Mouse (Mus musculus): ENCODE measurements around the gene Rbms3.

- TF ChIP-seq POLR2A (IDR thresholded peaks at IDR 0.05; ENCODE audit: low read depth, low read length) = no peak
- no peak for TF ChIP-seq CTCF (conservative IDR thresholded peaks at IDR 0.05; ENCODE audit: insufficient read depth, insufficient read length, low read depth, low read length)
These were observed 216.5 kb downstream of the Rbms3 start for GRCm38 (mm10) chr9:117413181-117413580.
